Mouse (Mus musculus) cerebellum, postnatal 10 days (tissue): ENCODE measurements around the gene Frmd5.
A peak's percentile ranks its signal among the peaks of the same experiment; 100 is the strongest.
"Not testable (repeated sequence)": the region's sequence is repeated elsewhere in the genome, so short reads cannot be mapped to it uniquely, and the experiment has no call there.

Experiments used
- DNase-seq, 2 experiments: peaks; one replicate each; pipeline ENCODE4 v3.0.0; 2021; ENCODE audit warnings: mixed read lengths in 2 of 2

The Frmd5 gene

DNA sequence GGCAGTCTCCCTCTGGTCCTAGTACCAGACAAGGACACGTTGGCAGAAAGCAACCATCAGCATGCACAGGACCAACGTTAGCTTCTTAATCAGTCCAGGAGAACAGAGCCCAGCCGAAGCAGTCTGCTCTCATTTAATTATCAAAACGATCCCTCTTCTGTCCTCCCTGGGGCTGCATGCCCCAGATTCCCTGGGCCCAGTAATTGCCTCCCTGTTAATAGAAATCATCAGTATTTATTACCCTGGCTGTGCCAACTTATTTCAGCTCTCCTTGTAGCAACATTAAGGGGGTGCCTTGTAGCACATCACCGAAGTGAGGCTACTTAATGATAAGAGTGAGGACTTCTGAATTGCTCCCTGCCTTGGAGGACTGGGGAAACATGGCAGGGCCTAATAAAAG is 241.0 kb downstream of the Frmd5 start:
- no peak for DNase-seq

DNA sequence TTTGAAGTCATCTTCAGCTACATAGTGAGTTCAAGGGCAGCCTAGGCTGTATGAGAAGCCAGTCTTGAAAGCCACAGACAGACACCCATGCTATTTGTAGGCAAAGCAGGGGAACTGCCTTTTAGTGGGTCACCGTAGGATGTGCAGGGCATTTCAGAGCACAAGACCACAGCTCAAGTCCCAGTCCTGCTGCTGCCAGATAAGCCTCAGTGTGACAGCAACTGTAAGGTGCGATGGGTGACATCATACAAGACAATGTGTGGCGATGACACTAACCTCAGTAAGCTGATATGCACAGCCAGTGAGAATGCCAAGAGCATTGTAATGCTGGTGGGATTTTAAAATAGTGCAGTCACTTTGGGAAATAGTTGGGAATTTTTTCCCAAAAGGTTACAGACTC is 243.8 kb downstream of the Frmd5 start:
- no peak for DNase-seq

DNA sequence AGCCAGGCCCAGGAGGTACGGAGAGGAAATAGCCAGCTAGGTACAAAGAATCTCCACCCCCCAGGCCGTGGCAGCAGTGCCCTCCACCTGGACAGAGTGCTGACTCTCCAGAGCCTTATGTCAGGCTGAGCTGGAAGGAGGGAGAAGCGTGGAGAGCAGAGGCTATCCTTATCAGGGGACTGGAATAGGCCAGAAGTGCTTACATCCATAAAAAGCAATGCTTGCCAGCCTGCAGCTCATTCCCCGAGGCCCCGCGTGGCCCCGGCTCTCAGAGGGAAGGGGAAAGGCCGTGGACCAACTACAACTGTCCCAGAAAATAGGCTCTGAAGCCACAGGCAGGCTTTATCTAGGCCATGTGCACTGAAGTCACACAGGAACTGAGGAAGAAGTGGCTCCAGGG is 255.6 kb downstream of the Frmd5 start:
- peak in 1 of 2 experiments; percentile 13 for DNase-seq

DNA sequence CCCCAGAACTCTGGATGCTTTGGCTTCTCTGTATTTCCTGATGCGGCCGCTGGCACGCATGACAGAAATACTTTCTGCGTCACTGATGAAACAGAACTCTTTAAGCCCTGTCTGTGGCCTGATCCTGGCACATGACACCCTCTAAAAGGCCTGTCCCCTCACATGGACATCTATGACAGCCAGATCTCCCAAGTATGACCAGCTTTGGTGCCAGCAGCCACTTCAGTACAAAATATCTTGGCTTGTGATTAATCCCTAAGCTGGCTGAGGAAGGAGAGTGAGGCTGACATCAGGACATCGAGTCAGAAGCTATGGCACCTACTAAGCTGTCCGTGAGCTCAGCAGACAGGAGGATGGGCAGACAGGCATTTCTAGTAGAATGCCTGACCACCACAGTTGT is 257.3 kb downstream of the Frmd5 start:
- no peak for DNase-seq

DNA sequence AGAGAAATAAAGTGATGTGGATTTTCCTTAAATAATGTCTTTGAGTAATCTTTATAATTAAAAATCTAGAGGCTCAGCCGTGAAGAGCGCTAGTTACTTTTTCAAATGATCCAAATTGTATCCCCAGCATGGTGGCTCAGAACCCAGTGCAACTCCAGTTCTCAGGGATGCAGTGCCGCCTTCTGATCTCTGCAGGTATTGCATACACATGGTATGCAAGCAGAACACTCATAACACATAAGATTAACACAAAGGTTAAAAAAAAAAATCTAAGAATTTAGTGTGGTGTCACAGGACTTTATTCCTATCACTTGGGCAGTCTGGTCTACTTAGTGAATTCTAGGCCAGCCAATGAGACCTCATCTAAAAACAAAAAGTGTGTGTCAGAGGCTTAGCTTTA is 262.1 kb downstream of the Frmd5 start:
- no peak for DNase-seq

DNA sequence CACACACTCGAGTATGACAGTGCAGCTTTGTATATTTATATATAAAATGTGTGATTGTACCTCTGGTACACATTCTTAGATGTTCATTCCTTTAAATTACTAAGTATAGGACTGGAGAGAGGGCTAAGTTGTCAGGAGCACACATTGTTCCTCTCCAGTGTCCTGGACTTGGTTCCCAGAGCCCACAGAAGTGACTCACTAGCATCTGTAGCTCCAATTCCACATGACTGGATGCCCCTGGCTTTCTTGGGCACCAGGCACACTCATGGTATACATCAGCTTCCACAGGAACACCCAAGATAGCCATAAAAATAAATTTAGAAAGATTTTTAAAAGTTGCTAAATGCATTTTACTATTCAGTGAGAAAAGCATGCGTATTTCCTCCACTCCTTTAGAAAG is 281.8 kb downstream of the Frmd5 start:
- DNase-seq, result no peak

DNA sequence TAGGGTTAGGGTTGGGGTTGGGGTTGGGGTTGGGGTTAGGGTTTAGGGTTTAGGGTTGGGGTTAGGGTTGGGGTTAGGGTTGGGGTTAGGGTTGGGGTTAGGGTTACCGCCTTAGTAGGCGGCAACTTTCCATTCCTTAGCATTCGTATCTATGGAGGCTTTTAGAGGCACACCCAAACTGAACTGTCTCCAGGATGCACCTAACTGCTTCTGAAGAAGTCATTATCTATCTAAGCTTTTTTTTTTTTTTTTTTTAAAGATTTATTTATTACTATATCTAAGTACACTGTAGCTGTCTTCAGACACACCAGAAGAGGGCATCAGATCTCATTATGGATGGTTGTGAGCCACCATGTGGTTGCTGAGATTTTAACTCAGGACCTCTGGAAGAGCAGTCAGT is 284.1 kb downstream of the Frmd5 start:
- DNase-seq, result not testable (repeated sequence)

DNA sequence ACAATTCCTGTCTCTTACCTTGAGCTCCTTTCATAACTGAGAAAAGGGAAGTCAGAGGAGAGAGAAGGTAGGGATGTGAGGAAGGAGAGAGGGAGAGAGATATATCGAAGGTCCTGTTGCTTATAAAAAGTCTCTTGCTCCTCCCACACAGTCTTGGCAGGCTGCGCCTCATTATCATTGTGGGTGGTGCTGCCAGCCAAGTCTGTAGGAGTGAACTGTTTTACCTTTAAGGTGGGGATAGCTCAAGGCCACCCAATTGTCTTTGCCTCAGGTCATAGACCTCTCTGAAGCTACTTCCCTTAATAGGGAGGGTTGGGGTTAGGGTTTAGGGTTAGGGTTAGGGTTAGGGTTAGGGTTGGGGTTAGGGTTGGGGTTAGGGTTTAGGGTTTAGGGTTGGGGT is 284.9 kb downstream of the Frmd5 start:
- no peak for DNase-seq

DNA sequence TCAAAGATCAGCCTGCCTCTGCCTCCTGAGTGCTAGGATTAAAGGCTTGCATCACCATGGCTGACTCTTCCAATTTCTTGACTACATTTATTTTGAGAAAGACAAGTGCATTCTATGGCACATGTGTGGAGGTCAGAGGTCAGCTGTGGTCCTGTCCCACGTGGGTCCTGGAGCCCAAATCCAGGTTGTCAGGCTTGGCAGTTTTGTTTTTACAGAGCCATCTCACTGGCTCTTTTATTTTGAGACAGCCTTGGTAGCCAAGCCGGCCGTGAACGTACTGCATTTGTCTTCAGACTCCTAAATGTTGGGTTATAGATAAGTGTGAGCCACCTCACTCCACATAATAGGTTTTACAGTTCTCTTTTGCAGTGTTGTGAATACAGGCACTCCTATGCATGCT is 288.2 kb downstream of the Frmd5 start:
- DNase-seq, result not testable (repeated sequence)

DNA sequence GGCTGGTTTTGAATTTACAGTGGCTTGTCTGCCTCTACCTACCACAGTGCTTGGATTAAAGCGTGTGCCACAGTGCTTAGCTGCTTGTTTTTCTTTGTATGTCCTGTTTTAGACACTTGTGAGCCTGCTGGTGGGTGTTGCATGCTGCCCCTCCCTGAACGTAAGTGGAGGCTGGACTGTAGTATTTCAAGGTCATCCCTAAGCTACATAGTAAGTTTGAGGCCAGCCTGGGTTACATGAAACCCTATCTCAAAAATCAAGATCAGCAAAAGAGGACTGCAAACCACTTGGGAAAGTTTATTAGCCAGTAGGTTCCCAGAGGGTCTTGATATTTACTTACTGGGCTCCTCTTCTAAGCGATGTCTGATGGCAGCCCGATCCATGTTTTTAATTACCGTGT is 288.8 kb downstream of the Frmd5 start:
- no peak for DNase-seq

DNA sequence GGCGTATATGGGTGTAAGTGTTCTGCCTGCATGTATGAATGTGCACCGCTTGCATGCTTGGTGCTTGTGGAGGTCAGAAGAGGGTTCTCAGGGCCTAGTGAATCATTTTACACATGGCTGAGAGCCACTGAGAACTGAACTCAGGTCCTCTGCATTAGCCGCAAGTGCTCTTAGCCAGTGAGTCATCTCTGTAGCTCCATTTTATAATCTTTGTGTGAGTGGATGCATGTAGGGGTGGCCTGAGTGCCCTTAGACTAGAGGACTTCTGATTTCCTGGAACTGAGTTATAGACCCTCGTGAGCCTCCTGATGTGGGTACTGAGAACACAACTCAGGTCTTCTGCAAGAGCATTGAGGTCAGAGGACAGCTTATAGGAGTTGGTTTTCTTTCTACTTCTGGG is 292.7 kb downstream of the Frmd5 start:
- DNase-seq, result no peak

DNA sequence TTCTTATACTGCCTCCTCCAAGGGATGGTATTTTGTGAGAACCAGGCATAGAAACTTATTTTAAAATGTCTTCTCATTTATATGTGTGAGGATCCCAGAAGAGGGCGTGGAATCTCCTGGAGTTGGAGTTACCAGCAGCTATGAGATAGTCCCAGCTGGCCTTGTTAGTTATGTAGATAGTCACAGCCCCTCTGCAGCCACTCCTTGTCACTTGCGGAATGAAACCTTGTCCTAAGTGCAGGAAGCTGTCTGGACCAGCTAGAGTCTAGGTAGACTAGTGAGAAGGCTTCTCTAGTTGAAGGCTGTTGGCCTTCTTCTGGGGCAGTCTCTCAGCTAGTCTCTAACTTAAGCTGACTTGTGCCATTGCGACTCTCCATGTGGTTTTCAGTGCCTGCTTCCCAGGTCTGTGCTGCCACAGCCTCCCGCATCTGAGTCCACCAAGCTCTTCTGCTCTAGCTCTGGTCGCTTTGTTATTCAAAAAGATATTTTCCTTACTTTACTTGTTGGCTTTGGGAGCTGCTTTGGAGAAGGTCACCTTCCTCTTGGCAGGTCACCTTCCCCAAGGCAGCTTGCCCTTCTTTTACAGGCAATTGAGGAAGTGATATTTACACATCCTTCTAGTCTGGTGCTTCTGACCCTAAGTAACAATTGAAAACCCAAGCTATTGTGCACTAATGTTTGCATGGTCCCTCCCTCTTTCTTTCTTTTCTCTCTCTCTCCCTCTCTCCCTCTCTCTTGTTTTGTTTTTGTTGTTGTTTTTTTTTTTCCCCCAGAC is 293.7 kb downstream of the Frmd5 start:
- DNase-seq, result not testable (repeated sequence)

DNA sequence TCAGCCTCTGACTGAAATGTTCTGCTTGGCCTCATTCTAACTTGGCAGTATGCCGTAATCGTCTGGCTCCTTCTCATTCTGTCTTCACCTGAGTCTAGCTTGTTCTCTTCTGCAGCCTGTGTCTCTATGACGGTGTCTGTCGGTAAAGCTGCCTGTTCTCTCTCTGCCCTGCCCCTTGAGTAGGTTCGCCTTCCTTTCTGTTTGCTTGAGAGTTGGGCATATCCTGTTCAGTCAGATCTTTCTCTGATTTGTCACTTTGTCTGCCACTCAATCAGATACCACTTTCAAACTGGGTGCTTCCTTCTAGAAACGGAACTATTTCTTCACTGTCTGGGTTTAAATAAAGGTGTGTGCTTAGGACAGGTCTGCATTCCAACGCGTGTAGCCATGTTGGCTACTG is 295.5 kb downstream of the Frmd5 start:
- no peak for DNase-seq

DNA sequence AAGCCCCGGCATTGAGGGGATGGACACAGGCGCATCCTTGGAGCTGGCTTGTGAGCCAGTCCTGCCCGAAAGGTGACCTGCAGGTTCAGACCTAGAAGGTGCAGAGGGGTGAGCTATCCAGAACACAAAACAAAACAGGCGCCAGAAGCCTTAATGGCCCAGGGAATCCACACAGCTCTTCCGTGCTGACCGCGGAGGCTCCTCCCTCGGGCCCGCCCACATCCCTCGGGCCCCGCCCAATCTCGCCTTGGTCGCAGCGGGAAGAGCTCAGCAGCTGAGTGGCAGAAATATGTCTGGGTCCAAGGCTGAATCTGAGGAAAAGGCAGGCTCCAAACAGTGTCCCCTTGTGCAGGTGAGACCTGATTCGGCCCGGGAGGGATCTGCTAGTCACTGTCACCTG is 297.3 kb downstream of the Frmd5 start:
- DNase-seq, result peak; percentile 30 to 51

DNA sequence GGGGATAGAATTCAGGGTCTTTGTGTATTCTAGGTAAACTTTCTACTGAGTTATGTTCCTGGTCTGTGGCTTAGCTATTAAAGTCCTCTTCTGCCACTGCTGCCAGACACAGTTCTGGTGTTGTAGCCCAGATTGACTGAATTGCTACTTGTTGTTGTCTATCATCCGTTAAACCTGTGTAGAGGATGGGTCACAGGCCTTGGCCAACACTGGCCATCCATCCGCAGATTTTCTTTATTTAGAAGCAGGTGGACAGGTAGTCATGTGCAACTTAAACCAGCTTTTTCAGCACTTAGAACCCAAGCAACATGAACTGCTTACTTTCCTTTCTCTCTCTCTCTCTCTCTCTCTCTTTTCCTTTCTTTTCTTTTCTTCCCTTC is 298.9 kb downstream of the Frmd5 start:
- DNase-seq, result no peak

DNA sequence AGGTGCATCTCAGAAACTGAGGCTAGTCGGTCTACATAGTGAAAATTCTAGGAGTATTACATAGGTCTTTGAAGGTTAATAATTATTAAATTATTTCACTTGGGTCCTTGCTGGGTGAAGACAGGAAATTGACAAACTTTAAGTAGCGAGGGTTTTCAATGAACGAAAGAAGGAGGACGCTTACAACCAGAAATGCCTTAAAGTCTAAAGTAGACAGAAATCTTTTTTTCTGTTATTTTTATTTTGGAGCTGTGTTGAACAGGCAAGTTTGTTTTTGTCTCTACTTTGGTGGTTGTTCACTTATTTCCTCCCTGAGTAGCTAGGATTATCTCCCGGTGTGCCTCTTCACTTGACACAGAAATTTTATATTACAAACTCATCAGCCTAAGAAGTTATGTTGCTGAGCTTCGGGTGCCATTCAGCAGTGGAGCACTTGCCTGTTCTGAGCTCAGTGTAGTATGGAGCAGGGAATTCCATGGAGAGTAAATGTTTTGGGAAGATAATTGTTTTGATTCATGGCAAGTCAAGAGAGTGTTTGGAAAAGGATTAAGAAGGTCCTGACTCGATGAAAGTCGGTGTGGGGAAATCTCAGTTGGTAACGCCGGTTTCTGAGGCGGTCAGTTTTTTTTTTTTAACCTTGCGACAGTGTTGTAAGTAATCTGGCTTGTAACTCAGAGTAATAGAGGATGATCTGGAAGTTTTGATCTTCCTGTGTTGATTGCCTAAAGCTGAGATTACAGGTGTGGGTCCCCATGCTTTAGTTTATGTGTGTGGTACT is 299.5 kb downstream of the Frmd5 start:
- DNase-seq, result no peak

DNA sequence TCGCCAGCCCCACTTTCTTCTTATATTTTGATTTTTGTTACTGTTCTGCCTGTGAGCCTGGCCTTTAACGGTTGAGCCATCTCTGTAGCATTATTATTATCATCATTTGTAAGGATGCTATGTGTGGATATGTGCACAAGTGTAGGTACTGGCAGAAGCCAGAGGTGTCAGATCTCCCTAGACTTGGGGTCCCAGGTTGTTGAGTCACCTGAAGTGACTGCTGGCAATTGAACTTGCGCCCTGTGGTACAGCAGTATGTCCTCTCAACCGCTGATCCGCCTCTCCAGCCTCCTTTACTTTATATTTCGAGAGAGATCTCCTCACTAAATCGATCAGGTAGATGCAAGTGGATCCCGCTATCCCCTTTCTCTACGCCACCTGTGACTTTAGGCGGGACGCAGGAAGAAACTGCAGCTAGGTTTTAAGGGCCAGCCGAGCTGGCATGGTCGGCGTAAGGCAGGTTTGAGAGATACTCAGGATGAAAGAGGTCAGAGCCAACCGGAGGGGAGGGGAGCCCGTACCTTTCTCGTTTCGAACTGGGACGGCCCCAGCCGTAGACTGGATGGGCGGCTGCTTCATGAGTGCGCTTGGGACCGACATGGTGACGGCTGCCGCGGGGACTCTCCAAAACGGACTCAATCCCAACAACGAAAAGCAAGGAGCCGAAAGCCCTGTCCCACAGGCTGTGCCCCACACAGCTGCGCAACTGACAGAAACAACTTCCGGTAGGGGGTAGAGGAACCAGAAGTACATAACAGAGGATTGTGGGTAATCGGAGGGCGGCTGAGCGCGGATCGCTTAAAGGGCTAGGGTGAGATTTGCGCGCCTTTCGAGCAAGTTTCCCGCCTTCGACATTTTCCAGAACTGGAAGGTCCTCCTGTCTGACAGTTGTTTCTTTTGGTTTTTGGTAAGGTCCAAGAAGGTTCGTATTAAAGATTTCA is 300.7 kb downstream of the Frmd5 start, which contains the start of the genes Mfap1a and Wdr76:
Mfap1a (minus strand) TSS at position 724 of the 941 bp plus-strand sequence.
Wdr76 (plus strand) TSS at position 782 of the 941 bp plus-strand sequence.
- DNase-seq, result peak; percentile 87

DNA sequence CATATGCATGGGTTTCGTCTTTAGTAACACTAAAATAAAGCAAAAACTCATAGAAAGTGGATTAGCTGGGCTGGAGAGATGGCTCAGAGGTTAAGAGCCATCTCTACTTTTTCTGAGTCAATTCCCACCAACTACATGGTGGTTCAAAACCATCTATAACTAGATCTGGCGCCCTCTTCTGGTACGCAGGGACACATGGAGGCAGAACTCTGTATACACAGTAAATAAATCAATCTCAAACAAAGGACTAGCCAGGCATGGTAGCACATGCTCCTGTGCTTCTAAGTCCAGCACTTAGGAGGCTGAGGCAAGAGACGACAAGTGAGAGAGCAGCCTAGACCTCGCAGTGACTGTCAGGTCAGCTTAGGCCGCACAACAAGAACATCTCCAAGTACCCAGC is 305.3 kb downstream of the Frmd5 start:
- DNase-seq, result not testable (repeated sequence)
